Mouse (Mus musculus) heart, embryonic 11.5 days (tissue): ENCODE measurements around the gene Hspg2. TPM values are rescaled to one million over a fixed set of nuclear protein-coding genes. Genes with fewer than 3 reads are reported as not detected.
"Not testable (repeated sequence)": the region's sequence is repeated elsewhere in the genome, so short reads cannot be mapped to it uniquely, and the experiment has no call there.

Source experiments
- ATAC-seq: fragments of 200-750 bp; cut with Nextera tagmentation; replicated peaks from 2 replicates; pipeline ENCODE4 v1.8.0; 2017; ENCODE audit warnings: moderate library complexity; ENCODE audit not compliant: insufficient number of reproducible peaks, low FRiP score, low TSS enrichment
- H3K27ac ChIP-seq: fragments of 300-500 bp; sonication (generic); 2 replicates; pipeline ENCODE4 v1.5.1; 2014; ENCODE audit warnings: mild to moderate bottlenecking, low read depth, low read length
- H3K27me3 ChIP-seq: fragments of 300-500 bp; sonication (generic); 2 replicates; pipeline ENCODE4 v1.6.1; 2014; ENCODE audit warnings: mild to moderate bottlenecking, low read length, mixed read lengths; ENCODE audit not compliant: control insufficient read depth, insufficient read depth
- H3K36me3 ChIP-seq: fragments of 300-500 bp; sonication (generic); 2 replicates; pipeline ENCODE4 v1.6.1; 2014; ENCODE audit warnings: mild to moderate bottlenecking, low read length, moderate library complexity, mixed read lengths; ENCODE audit not compliant: control insufficient read depth, insufficient read depth
- H3K4me1 ChIP-seq: fragments of 300-500 bp; sonication (generic); 2 replicates; pipeline ENCODE4 v1.6.1; 2014; ENCODE audit warnings: low read length; ENCODE audit not compliant: control insufficient read depth, insufficient read depth
- H3K4me2 ChIP-seq: fragments of 300-500 bp; sonication (generic); 2 replicates; pipeline ENCODE4 v1.6.1; 2014; ENCODE audit warnings: mild to moderate bottlenecking, moderate library complexity
- H3K4me3 ChIP-seq: fragments of 300-500 bp; sonication (generic); 2 replicates; pipeline ENCODE4 v1.5.1; 2014; ENCODE audit warnings: low read depth, low read length
- H3K9ac ChIP-seq: fragments of 300-500 bp; sonication (generic); 2 replicates; pipeline ENCODE4 v1.6.1; 2014; ENCODE audit warnings: mild to moderate bottlenecking, low read depth, low read length, moderate library complexity
- H3K9me3 ChIP-seq: fragments of 300-500 bp; sonication (generic); replicated peaks from 2 replicates; pipeline ENCODE4 v1.6.1; 2016; ENCODE audit warnings: low read length; ENCODE audit not compliant: control insufficient read depth
- WGBS: fragments of 180-500 bp; shearing (Covaris S2); extraction: QIAGEN DNeasy Blood & Tissue Kit; methylation state at CpG from one replicate; pipeline ENCODE4 v1.1.7; 2014; ENCODE audit not compliant: insufficient replicate concordance; 5-methylcytosine and 5-hydroxymethylcytosine counted together
- polyA plus RNA-seq: library from polyadenylated mRNA; unstranded; fragments of >200 nt; fragmentation: Nextera tagmentation; extraction: Ambion mirVana; gene quantifications from 2 replicates; pipeline ENCODE4 v1.2.1, GENCODE M21; 2014

The Hspg2 gene
- polyA plus RNA-seq, 1 experiment from 2014 or later = 55.5 TPM

- Histone ChIP-seq H3K27ac (no peak overlapping the region), H3K36me3 (no peaks in the 10 kb centered on the region), H3K27me3 (0 out of 2 replicates have a peak, but pooled peaks cover 8% of the 10 kb centered on the region), H3K4me1 (no peaks in the 10 kb centered on the region), H3K4me2 (peak overlapping the region; percentile 64), H3K9me3 (no peaks in the 10 kb centered on the region), H3K4me3 (peak overlapping the region; percentile 29), H3K9ac (no peak overlapping the region)
- ATAC-seq = no peak; the same call in 1 of the 2 replicates
- 4% methylated on average over 39 of the region's 39 CpGs for WGBS
Observed at GRCm38 (mm10) chr4:137578181-137578845, 109.7 kb downstream of the Hspg2 start.

- Histone ChIP-seq H3K27ac (no peak overlapping the region), H3K9me3 (no peaks in the 10 kb centered on the region), H3K4me2 (no peak overlapping the region), H3K4me1 (no peaks in the 10 kb centered on the region), H3K36me3 (no peaks in the 10 kb centered on the region), H3K4me3 (no peak overlapping the region), H3K9ac (no peak overlapping the region), H3K27me3 (0 out of 2 replicates have a peak, but pooled peaks cover 8% of the 10 kb centered on the region)
- ATAC-seq = no peak
- 44% methylated on average over 4 of the region's 4 CpGs for WGBS
Observed at GRCm38 (mm10) chr4:137579789-137580188, 111.2 kb downstream of the Hspg2 start.

- WGBS = 71% methylated on average over 2 of the region's 2 CpGs
- no peaks in the 10 kb centered on the region for H3K36me3 ChIP-seq
- H3K4me2 ChIP-seq = no peak overlapping the region
- H3K27me3 ChIP-seq = 0 out of 2 replicates have a peak, but pooled peaks cover 8% of the 10 kb centered on the region
- no peak overlapping the region for H3K9ac ChIP-seq
- H3K9me3 ChIP-seq = no peaks in the 10 kb centered on the region
- no peaks in the 10 kb centered on the region for H3K4me1 ChIP-seq
- H3K4me3 ChIP-seq = no peak overlapping the region
- ATAC-seq = no peak
- H3K27ac ChIP-seq = no peak overlapping the region
Observed at GRCm38 (mm10) chr4:137580299-137580698, 111.7 kb downstream of the Hspg2 start.

- no peak overlapping the region for H3K9ac ChIP-seq
- no peak overlapping the region for H3K4me3 ChIP-seq
- H3K4me1 ChIP-seq = no peaks in the 10 kb centered on the region
- no peak overlapping the region for H3K4me2 ChIP-seq
- H3K27ac ChIP-seq = no peak overlapping the region
- no peaks in the 10 kb centered on the region for H3K36me3 ChIP-seq
- H3K9me3 ChIP-seq = no peaks in the 10 kb centered on the region
- WGBS = 44% methylated on average over 3 of the region's 3 CpGs
- ATAC-seq = no peak
- H3K27me3 ChIP-seq = 0 out of 2 replicates have a peak, but pooled peaks cover 8% of the 10 kb centered on the region
Observed at GRCm38 (mm10) chr4:137581815-137582214, 113.2 kb downstream of the Hspg2 start.

GRCm38 (mm10) chr4:137589095-137589494, 120.5 kb downstream of the Hspg2 start:
- ATAC-seq, H3K4me2 ChIP-seq, H3K9ac ChIP-seq, H3K27ac ChIP-seq, H3K27me3 ChIP-seq, H3K4me3 ChIP-seq, H3K36me3 ChIP-seq, H3K9me3 ChIP-seq, H3K4me1 ChIP-seq: not testable (repeated sequence)
- WGBS = 57% methylated on average over 2 of the region's 3 CpGs

GRCm38 (mm10) chr4:137589586-137589985, 121.0 kb downstream of the Hspg2 start:
- no peaks in the 10 kb centered on the region for H3K27me3 ChIP-seq
- no peaks in the 10 kb centered on the region for H3K36me3 ChIP-seq
- WGBS = 80% methylated on average over 3 of the region's 3 CpGs
- H3K9ac ChIP-seq = no peak overlapping the region
- H3K9me3 ChIP-seq = no peaks in the 10 kb centered on the region
- no peak overlapping the region for H3K27ac ChIP-seq
- H3K4me2 ChIP-seq = no peak overlapping the region
- no peak overlapping the region for H3K4me3 ChIP-seq
- no peaks in the 10 kb centered on the region for H3K4me1 ChIP-seq
- no peak for ATAC-seq

- H3K4me1 ChIP-seq = peaks cover 9% of the 10 kb centered on the region
- no peaks in the 10 kb centered on the region for H3K27me3 ChIP-seq
- no peak overlapping the region for H3K9ac ChIP-seq
- H3K4me2 ChIP-seq = no peak overlapping the region
- WGBS = 88% methylated on average over 4 of the region's 4 CpGs
- H3K9me3 ChIP-seq = no peaks in the 10 kb centered on the region
- no peak for ATAC-seq
- no peak overlapping the region for H3K27ac ChIP-seq
- no peak overlapping the region for H3K4me3 ChIP-seq
- no peaks in the 10 kb centered on the region for H3K36me3 ChIP-seq
Observed at GRCm38 (mm10) chr4:137590961-137591360, 122.4 kb downstream of the Hspg2 start.

GRCm38 (mm10) chr4:137593601-137594495, 125.3 kb downstream of the Hspg2 start, which contains the start of gene Usp48:
Gene Usp48, plus strand, starts transcription at chr4:137593755.
- peak within 1 kb of the TSS; percentile 99 for H3K27ac ChIP-seq

More at GRCm38 (mm10) chr4:137593601-137594495, 125.3 kb downstream of the Hspg2 start, which contains the start of gene Usp48:
- no peaks in the 10 kb centered on the region for H3K27me3 ChIP-seq
- peak within 1 kb of the TSS; percentile 93 for H3K4me2 ChIP-seq
- H3K9me3 ChIP-seq = no peaks in the 10 kb centered on the region
- peak within 1 kb of the TSS; percentile 95 for H3K9ac ChIP-seq
- H3K36me3 ChIP-seq = no peaks in the 10 kb centered on the region
- peak within 1 kb of the TSS; percentile 88 for H3K4me3 ChIP-seq
- under 1% methylated on average over 92 of the region's 92 CpGs for WGBS
- peaks cover 11% of the 10 kb centered on the region for H3K4me1 ChIP-seq
- peak; percentile 92 for ATAC-seq
